Mouse (Mus musculus) embryonic fibroblast, embryonic 13.5 days (primary cell): ENCODE measurements around the gene Ppp2r3d.

Experiments
- CTCF ChIP-seq: IDR thresholded peaks from 2 replicates; pipeline ENCODE4 v1.5.1; 2011; ENCODE audit warnings: mild to moderate bottlenecking, control low read depth, low read length, moderate library complexity, borderline replicate concordance; ENCODE audit not compliant: insufficient read depth
- POLR2A ChIP-seq: IDR thresholded peaks from 2 replicates; pipeline ENCODE4 v1.6.1; 2011; ENCODE audit warnings: low read depth, mild to moderate bottlenecking, control low read depth, low read length, moderate library complexity

GRCm38 (mm10) chr9:124425411-124425885, 51.2 kb downstream of the Ppp2r3d start:
- TF ChIP-seq POLR2A (peak; percentile 62), CTCF (no peak)
